Mouse (Mus musculus) spleen, adult 2 months (tissue): ENCODE data around the gene Ncoa6.

Source experiments
- CTCF ChIP-seq: fragments of 200-500 bp; IDR thresholded peaks from 2 replicates; pipeline ENCODE4 v1.5.1; 2011; ENCODE audit warnings: mild to moderate bottlenecking, inconsistent platforms; ENCODE audit not compliant: insufficient read depth, insufficient read length, insufficient replicate concordance; ENCODE audit errors: extremely low read depth
- POLR2A ChIP-seq: fragments of 200-500 bp; IDR thresholded peaks from 2 replicates; pipeline ENCODE4 v1.6.1; 2011; ENCODE audit warnings: low read depth, low read length, inconsistent platforms

DNA sequence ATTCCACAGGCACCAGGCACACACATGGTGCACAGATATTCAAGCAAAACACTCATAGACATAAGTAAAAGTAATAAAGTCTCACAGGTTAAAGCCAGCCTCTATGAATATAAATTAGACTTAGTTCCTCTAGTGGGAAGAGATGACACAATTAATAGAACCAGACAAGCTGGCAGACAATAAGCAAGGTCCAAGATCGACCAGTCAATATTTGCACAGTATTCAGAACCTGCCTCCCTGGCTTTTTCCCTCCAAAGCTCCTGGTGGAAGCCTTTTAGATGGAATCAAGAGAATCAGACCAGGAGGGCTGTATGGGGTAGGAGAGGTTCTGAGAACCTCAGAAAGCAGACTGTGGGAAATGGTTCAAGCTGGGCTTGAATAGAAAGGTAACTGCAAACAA lies 99.8 kb downstream of the Ncoa6 start:
- no peak for TF ChIP-seq POLR2A
- no peak for TF ChIP-seq CTCF
